Mouse (Mus musculus): ENCODE results near the gene Birc6.

GRCm38 (mm10) chr17:74489901-74490220 is 38.2 kb upstream of the Birc6 start:
- no peak for TF ChIP-seq CTCF (IDR thresholded peaks at IDR 0.05; ENCODE audit: low read depth)
- no peak for TF ChIP-seq EP300 (IDR thresholded peaks at IDR 0.05; ENCODE audit: low read depth)
